Mouse (Mus musculus) intestine, postnatal 0 days (tissue): Measurements from ENCODE around the gene Akr1d1. TPM values are rescaled to one million over a fixed set of nuclear protein-coding genes. Genes with fewer than 3 reads are reported as not detected.
A peak's percentile ranks its signal among the peaks of the same experiment; 100 is the strongest.

Experiments used
- ATAC-seq: fragments of 200-750 bp; cut with Nextera tagmentation; 2 replicates; pipeline ENCODE4 v1.8.0; 2017; ENCODE audit warnings: mild to moderate bottlenecking, moderate TSS enrichment, moderate library complexity
- H3K27ac ChIP-seq: fragments of 300-500 bp; sonication (generic); 2 replicates; pipeline ENCODE4 v1.5.1; 2014; ENCODE audit warnings: mild to moderate bottlenecking, low read depth, low read length, moderate library complexity
- H3K27me3 ChIP-seq: fragments of 300-500 bp; sonication (generic); replicated peaks from 2 replicates; pipeline ENCODE4 v1.6.1; 2014; ENCODE audit warnings: low read length, mixed read lengths; ENCODE audit not compliant: control insufficient read depth, insufficient read depth
- H3K36me3 ChIP-seq: fragments of 300-500 bp; sonication (generic); 2 replicates; pipeline ENCODE4 v1.6.1; 2014; ENCODE audit warnings: mild to moderate bottlenecking, moderate library complexity; ENCODE audit not compliant: control insufficient read depth, insufficient read depth
- H3K4me1 ChIP-seq: fragments of 300-500 bp; sonication (generic); replicated peaks from 2 replicates; pipeline ENCODE4 v1.6.1; 2014; ENCODE audit warnings: antibody characterized with exemption, low read length, mixed read lengths; ENCODE audit not compliant: control insufficient read depth, insufficient read depth
- H3K4me2 ChIP-seq: fragments of 300-500 bp; sonication (generic); replicated peaks from 2 replicates; pipeline ENCODE4 v1.6.1; 2014; ENCODE audit warnings: low read depth, mild to moderate bottlenecking, moderate library complexity
- H3K4me3 ChIP-seq: fragments of 300-500 bp; sonication (generic); 2 replicates; pipeline ENCODE4 v1.5.1; 2014; ENCODE audit warnings: low read depth, low read length
- H3K9ac ChIP-seq: fragments of 300-500 bp; sonication (generic); 2 replicates; pipeline ENCODE4 v1.6.1; 2014; ENCODE audit warnings: mild to moderate bottlenecking, low read depth, low read length
- H3K9me3 ChIP-seq: fragments of 300-500 bp; sonication (generic); 2 replicates; pipeline ENCODE4 v1.6.1; 2016; ENCODE audit warnings: mixed run types; ENCODE audit not compliant: control insufficient read depth
- CTCF ChIP-seq: sonication (generic); IDR thresholded peaks from 2 replicates; pipeline ENCODE4 v1.5.1; 2016; ENCODE audit warnings: low read depth, mild to moderate bottlenecking, control low read depth, antibody characterized with exemption, moderate library complexity
- WGBS: fragments of 180-500 bp; shearing (Covaris S2); extraction: QIAGEN DNeasy Blood & Tissue Kit; methylation state at CpG from one replicate; pipeline ENCODE4 v1.1.7; 2014; 5-methylcytosine and 5-hydroxymethylcytosine counted together
- polyA plus RNA-seq: library from polyadenylated mRNA; unstranded; fragments of >200 nt; fragmentation: Nextera tagmentation; extraction: Ambion mirVana; gene quantifications from 2 replicates; pipeline ENCODE4 v1.2.1, GENCODE M21; 2015

Gene Akr1d1
- polyA plus RNA-seq, 1 experiment from 2014 or later, result 0.51 TPM

DNA sequence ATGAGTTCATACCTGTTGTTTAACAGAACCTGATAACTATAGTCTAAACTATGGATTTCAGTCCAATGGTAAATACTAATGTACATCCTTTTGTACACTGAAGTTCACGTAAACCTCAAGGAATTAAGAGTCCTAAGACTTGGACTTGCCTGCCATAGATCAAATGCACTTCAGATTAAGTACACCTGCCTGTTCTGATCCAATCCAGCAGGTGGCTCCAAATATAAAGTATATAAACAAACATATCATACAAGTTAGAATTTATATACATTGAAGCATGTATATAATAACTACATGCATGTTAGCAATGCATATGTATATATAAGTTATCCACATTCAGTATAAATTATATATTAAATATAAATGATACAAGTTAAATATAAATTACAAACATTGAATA lies 33.1 kb upstream of the Akr1d1 start:
- Histone ChIP-seq H3K9me3 (no peaks in the 10 kb centered on the region), H3K4me2 (no peak overlapping the region), H3K9ac (no peak overlapping the region), H3K4me3 (no peak overlapping the region), H3K36me3 (no peaks in the 10 kb centered on the region), H3K4me1 (no peaks in the 10 kb centered on the region), H3K27ac (no peak overlapping the region), H3K27me3 (no peaks in the 10 kb centered on the region)
- WGBS, result 75% methylated on average over 1 of the region's 1 CpGs
- no peak for ATAC-seq
- peak; percentile 40 for TF ChIP-seq CTCF

DNA sequence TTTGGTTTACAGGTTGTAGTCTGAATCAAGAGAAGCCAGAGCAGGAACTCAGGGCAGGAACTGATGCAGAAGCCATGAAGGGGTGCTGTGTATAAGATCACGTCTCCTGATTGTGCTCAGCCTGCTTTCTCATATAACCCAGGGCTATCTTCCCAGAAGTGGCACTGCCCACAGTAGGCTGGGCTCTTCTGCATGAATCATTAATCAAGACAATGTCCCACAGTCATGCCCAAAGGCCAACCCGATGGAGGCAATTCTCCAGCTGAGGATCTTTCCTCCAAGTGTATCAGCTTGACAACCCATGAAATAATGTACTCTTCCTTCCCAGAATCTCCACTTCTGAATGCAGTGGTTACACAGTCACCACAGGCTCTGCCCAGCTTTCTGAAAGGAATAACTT lies 24.4 kb upstream of the Akr1d1 start:
- no peak overlapping the region for H3K9ac ChIP-seq
- WGBS, result 63% methylated on average over 2 of the region's 2 CpGs
- H3K27ac ChIP-seq, result no peak overlapping the region
- H3K27me3 ChIP-seq, result no peaks in the 10 kb centered on the region
- no peak overlapping the region for H3K4me2 ChIP-seq
- ATAC-seq, result no peak
- H3K9me3 ChIP-seq, result no peaks in the 10 kb centered on the region
- no peak for TF ChIP-seq CTCF
- H3K36me3 ChIP-seq, result no peaks in the 10 kb centered on the region
- no peak overlapping the region for H3K4me3 ChIP-seq
- H3K4me1 ChIP-seq, result no peaks in the 10 kb centered on the region

DNA sequence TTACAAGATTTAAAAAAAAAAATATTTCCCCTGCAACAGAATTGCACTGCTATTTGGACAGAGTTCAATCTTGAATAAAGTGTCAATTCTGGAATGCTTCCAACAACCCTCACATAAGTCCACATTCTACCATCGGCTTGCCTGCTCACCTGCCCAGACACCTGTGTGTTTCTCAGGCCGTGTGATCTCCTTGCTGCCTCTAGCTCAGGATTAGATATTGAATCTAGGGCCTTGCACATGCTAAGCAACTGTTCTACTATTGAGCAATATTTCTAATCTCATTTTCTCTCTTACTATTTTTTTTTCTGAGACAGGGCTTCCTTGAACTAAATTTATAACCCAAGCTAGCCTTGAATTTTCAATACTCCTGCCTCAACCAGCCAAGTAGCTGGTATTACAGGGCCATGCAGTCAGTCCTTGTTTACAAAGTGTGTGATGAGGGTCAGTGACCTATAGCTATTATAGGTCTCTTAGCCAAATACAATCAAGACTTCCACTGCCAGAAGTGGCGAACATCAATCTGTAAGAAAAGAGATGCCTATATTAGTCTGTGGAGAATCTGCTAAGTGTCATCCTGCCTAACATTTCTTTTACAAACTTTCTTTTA lies 23.0 kb upstream of the Akr1d1 start:
- WGBS, result 30% methylated on average over 3 of the region's 3 CpGs
- no peaks in the 10 kb centered on the region for H3K4me1 ChIP-seq
- no peak overlapping the region for H3K9ac ChIP-seq
- no peak for TF ChIP-seq CTCF
- H3K27ac ChIP-seq, result no peak overlapping the region
- H3K36me3 ChIP-seq, result no peaks in the 10 kb centered on the region
- H3K27me3 ChIP-seq, result no peaks in the 10 kb centered on the region
- no peak overlapping the region for H3K4me2 ChIP-seq
- H3K4me3 ChIP-seq, result no peak overlapping the region
- no peaks in the 10 kb centered on the region for H3K9me3 ChIP-seq
- ATAC-seq, result no peak

DNA sequence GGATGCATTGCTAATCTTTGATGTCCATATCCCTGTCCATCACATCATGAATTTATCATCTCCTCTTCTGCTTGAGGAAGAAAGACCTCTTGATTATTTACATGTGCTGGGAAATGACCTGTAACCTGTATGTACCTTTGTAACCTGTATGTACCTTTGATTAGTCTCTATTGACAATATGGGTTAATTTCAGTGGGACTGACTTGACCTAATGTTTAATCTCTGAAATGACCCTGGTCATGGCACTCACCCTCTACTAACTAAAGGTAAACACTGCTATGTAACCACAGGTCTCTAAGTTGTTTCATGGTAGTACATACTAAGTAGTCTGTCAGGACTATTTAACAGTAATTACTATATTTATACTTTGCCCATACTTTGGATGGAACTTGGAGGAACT lies 19.2 kb upstream of the Akr1d1 start:
- Histone ChIP-seq H3K9me3 (no peaks in the 10 kb centered on the region), H3K27me3 (no peaks in the 10 kb centered on the region), H3K4me3 (no peak overlapping the region), H3K36me3 (no peaks in the 10 kb centered on the region), H3K4me2 (no peak overlapping the region), H3K27ac (no peak overlapping the region), H3K9ac (no peak overlapping the region), H3K4me1 (no peaks in the 10 kb centered on the region)
- ATAC-seq, result no peak
- TF ChIP-seq CTCF, result no peak

DNA sequence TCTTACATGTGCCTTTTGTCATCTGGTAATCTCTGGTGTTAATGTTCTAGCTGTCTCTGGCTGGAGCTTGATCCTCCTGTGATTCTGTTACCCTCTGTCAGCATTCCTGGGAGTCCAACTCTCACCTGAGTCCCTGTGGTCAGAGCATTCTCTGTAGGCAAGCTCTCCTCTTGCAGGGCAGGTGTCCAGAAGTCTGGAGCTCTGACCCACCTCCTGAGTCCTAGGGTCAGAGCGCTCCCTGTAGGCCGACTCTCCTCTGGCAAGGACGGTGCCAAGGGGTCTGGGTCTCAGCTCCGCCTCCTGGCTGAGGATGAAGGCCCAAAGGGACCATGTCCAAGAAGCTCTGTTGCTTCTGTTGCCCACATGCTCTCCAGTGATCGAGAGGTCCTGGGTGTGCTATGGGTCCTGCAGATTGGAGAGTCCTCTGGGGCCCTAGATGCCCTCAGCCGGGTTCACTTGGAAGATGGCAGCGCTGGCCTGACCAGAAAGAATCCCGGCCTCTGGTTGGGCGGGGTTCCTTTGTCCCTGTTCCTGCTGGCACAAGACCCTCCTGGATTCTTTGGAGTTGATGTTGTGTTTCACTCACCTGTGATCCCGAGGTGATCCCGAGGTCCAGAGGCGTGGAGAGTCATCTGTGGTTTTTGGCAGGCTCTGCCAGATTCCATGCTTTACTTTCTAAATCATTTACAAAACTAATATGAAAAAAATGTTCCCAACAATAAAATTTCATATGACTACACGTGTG lies 9.2 kb upstream of the Akr1d1 start:
- Histone ChIP-seq H3K9ac (no peak overlapping the region), H3K36me3 (no peaks in the 10 kb centered on the region), H3K27ac (no peak overlapping the region), H3K9me3 (no peaks in the 10 kb centered on the region), H3K4me3 (no peak overlapping the region), H3K27me3 (no peaks in the 10 kb centered on the region), H3K4me2 (no peak overlapping the region), H3K4me1 (no peaks in the 10 kb centered on the region)
- ATAC-seq, result no peak
- 89% methylated on average over 13 of the region's 13 CpGs for WGBS
- no peak for TF ChIP-seq CTCF

DNA sequence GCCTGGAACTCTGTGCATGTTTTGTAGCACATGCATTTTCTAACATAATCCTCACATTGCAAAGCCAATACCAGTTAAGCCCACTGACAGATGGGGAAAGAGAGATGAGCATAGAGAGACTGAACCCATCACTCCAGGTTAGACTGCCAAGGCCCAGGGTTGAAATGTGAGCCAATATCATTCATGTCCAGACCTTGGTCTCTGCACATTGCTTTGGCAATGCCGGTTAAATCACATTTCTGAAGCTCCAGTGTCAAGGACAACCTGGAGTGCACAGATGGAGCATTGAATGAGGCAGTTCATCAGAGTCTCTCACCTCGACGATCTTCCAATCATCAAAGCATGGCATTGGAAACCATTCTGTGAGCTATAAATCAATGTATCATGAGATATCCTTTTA lies 2.1 kb downstream of the Akr1d1 start:
- H3K27ac ChIP-seq, result no peak overlapping the region

More for the DNA sequence above, 2.1 kb downstream of the Akr1d1 start:
- Histone ChIP-seq H3K4me3 (no peak overlapping the region), H3K4me1 (no peaks in the 10 kb centered on the region), H3K9ac (no peak overlapping the region), H3K4me2 (no peak overlapping the region), H3K9me3 (no peaks in the 10 kb centered on the region), H3K36me3 (no peaks in the 10 kb centered on the region), H3K27me3 (no peaks in the 10 kb centered on the region)
- 89% methylated on average over 3 of the region's 3 CpGs for WGBS
- no peak for ATAC-seq
- TF ChIP-seq CTCF, result no peak
